Mouse (Mus musculus): ENCODE measurements around the gene Syt3. TPM values are rescaled to one million over a fixed set of nuclear protein-coding genes. Genes with fewer than 3 reads are reported as not detected.
A peak's percentile ranks its signal among the peaks of the same experiment; 100 is the strongest.

Syt3 gene
- total RNA-seq, 2 experiments from 2014 or later, result 0.35 to 0.49 TPM

- intact Hi-C loops (cut with DNase I; ENCODE audit: low total_unique reads), result no loop called here
- no peak for DNase-seq
Measured at GRCm38 (mm10) chr7:44356590-44357481, 27.1 kb upstream of the Syt3 start.

- intact Hi-C loops (cut with DNase I; ENCODE audit: low total_unique reads), result no loop called here
- DNase-seq, result no peak
Measured at GRCm38 (mm10) chr7:44357531-44357930, 26.4 kb upstream of the Syt3 start.

- intact Hi-C loops (cut with DNase I; ENCODE audit: low total_unique reads), result no loop called here
- no peak for DNase-seq
Measured at GRCm38 (mm10) chr7:44358012-44358411, 25.9 kb upstream of the Syt3 start.

- no peak for DNase-seq
- intact Hi-C loops (cut with DNase I; ENCODE audit: low total_unique reads), result no loop called here
Measured at GRCm38 (mm10) chr7:44358886-44359654, 24.8 kb upstream of the Syt3 start.

GRCm38 (mm10) chr7:44359908-44360672 lies 23.8 kb upstream of the Syt3 start:
- intact Hi-C loops (cut with DNase I; ENCODE audit: low total_unique reads), result no loop called here
- peak; percentile 83 for DNase-seq

GRCm38 (mm10) chr7:44360792-44361301 lies 23.1 kb upstream of the Syt3 start:
- intact Hi-C loops (cut with DNase I; ENCODE audit: low total_unique reads), result no loop called here
- DNase-seq, result no peak

GRCm38 (mm10) chr7:44372678-44373077 lies 11.2 kb upstream of the Syt3 start:
- DNase-seq, result no peak
- intact Hi-C loops (cut with DNase I; ENCODE audit: low total_unique reads), result no loop called here

GRCm38 (mm10) chr7:44373460-44373859 lies 10.4 kb upstream of the Syt3 start:
- intact Hi-C loops (cut with DNase I; ENCODE audit: low total_unique reads), result no loop called here
- no peak for DNase-seq

- DNase-seq, result peak; percentile 73
- intact Hi-C loops (cut with DNase I; ENCODE audit: low total_unique reads), result no loop called here
Measured at GRCm38 (mm10) chr7:44373889-44374652, 9.8 kb upstream of the Syt3 start.

GRCm38 (mm10) chr7:44374756-44375155 lies 9.1 kb upstream of the Syt3 start:
- no peak for DNase-seq
- intact Hi-C loops (cut with DNase I; ENCODE audit: low total_unique reads), result no loop called here

- intact Hi-C loops (cut with DNase I; ENCODE audit: low total_unique reads), result no loop called here
- DNase-seq, result no peak
Measured at GRCm38 (mm10) chr7:44375207-44375606, 8.7 kb upstream of the Syt3 start.

- DNase-seq, result no peak
- intact Hi-C loops (cut with DNase I; ENCODE audit: low total_unique reads), result no loop called here
Measured at GRCm38 (mm10) chr7:44375793-44376192, 8.1 kb upstream of the Syt3 start.

GRCm38 (mm10) chr7:44378290-44378689 lies 5.6 kb upstream of the Syt3 start:
- DNase-seq, result peak; percentile 44
- intact Hi-C loops (cut with DNase I; ENCODE audit: low total_unique reads), result no loop called here

- intact Hi-C loops (cut with DNase I; ENCODE audit: low total_unique reads), result no loop called here
- DNase-seq, result no peak
Measured at GRCm38 (mm10) chr7:44382541-44382940, 1.4 kb upstream of the Syt3 start.

GRCm38 (mm10) chr7:44384716-44385059 lies 786 bp downstream of the Syt3 start:
- intact Hi-C loops (cut with DNase I; ENCODE audit: low total_unique reads), result no loop called here
- no peak for DNase-seq

GRCm38 (mm10) chr7:44385720-44386119 lies 1.8 kb downstream of the Syt3 start, which contains the start of gene 1700008O03Rik:
Gene 1700008O03Rik, minus strand, starts transcription at chr7:44385820.
- intact Hi-C loops (cut with DNase I; ENCODE audit: low total_unique reads), result no loop called here
- DNase-seq, result no peak

GRCm38 (mm10) chr7:44391831-44392230 lies 7.9 kb downstream of the Syt3 start:
- no peak for DNase-seq
- intact Hi-C loops (cut with DNase I; ENCODE audit: low total_unique reads), result no loop called here

GRCm38 (mm10) chr7:44392341-44392740 lies 8.4 kb downstream of the Syt3 start:
- no peak for DNase-seq
- intact Hi-C loops (cut with DNase I; ENCODE audit: low total_unique reads), result no loop called here

- intact Hi-C loops (cut with DNase I; ENCODE audit: low total_unique reads), result no loop called here
- no peak for DNase-seq
Measured at GRCm38 (mm10) chr7:44393284-44393683, 9.4 kb downstream of the Syt3 start.
